Mouse (Mus musculus) thymus, adult 2 months (tissue): ENCODE measurements at regions not wholly inside any gene's neighbourhood (a gene's known extent, or its start where the extent isn't known, plus 50 kb on each side); places are given as distances from the start of the nearest gene placed in this dataset.

Experiments
- CTCF ChIP-seq: fragments of 200-500 bp; IDR thresholded peaks from 2 replicates; pipeline ENCODE4 v1.5.1; 2012; ENCODE audit warnings: mild to moderate bottlenecking, control low read depth, low read length, moderate library complexity, borderline replicate concordance; ENCODE audit not compliant: control insufficient read depth, poor library complexity, insufficient read depth; ENCODE audit errors: extremely low read depth
- POLR2A ChIP-seq: fragments of 200-500 bp; IDR thresholded peaks from 2 replicates; pipeline ENCODE4 v1.6.1; 2012; ENCODE audit warnings: mild to moderate bottlenecking, low read length, control low read depth, moderate library complexity; ENCODE audit not compliant: control insufficient read depth, poor library complexity, insufficient read depth; ENCODE audit errors: extremely low read depth

- no peak for TF ChIP-seq CTCF
- TF ChIP-seq POLR2A: no peak
These were observed 72.6 kb upstream of the Foxn2 start for GRCm38 (mm10) chr17:88367876-88368275.
